Mouse (Mus musculus) spleen, adult 2 months (tissue): ENCODE measurements around the gene Slc35d2. TPM values are rescaled to one million over a fixed set of nuclear protein-coding genes. Genes with fewer than 3 reads are reported as not detected.
A peak's percentile ranks its signal among the peaks of the same experiment; 100 is the strongest.

Source experiments
- DNase-seq, 2 experiments: peaks; one replicate each; pipeline versions ENCODE4 v3.0.0 to v3.0.0-alpha.2; 2012 to 2021; ENCODE audit warnings: low spot score in 2 of 2, low read depth in 1 of 2
- H3K27ac ChIP-seq: fragments of 200-500 bp; 2 replicates; pipeline ENCODE4 v1.5.1; 2012; ENCODE audit warnings: low read length, inconsistent platforms; ENCODE audit not compliant: insufficient read depth
- H3K27me3 ChIP-seq: fragments of 200-500 bp; 2 replicates; pipeline ENCODE4 v1.6.1; 2012; ENCODE audit warnings: mild to moderate bottlenecking, moderate library complexity, low read length, inconsistent platforms; ENCODE audit not compliant: control insufficient read depth, insufficient read depth
- H3K36me3 ChIP-seq: fragments of 200-500 bp; 2 replicates; pipeline ENCODE4 v1.6.1; 2012; ENCODE audit warnings: mild to moderate bottlenecking, low read length, inconsistent platforms; ENCODE audit not compliant: control insufficient read depth, insufficient read depth
- H3K4me1 ChIP-seq: fragments of 200-500 bp; 2 replicates; pipeline ENCODE4 v1.6.1; 2011; ENCODE audit warnings: inconsistent platforms; ENCODE audit not compliant: control insufficient read depth, insufficient read depth, insufficient read length
- H3K4me3 ChIP-seq: fragments of 200-500 bp; 2 replicates; pipeline ENCODE4 v1.5.1; 2011; ENCODE audit warnings: mild to moderate bottlenecking, inconsistent platforms; ENCODE audit not compliant: insufficient read depth, insufficient read length; ENCODE audit errors: extremely low read depth
- CTCF ChIP-seq: fragments of 200-500 bp; IDR thresholded peaks from 2 replicates; pipeline ENCODE4 v1.5.1; 2011; ENCODE audit warnings: mild to moderate bottlenecking, inconsistent platforms; ENCODE audit not compliant: insufficient read depth, insufficient read length, insufficient replicate concordance; ENCODE audit errors: extremely low read depth
- POLR2A ChIP-seq: fragments of 200-500 bp; IDR thresholded peaks from 2 replicates; pipeline ENCODE4 v1.6.1; 2011; ENCODE audit warnings: low read depth, low read length, inconsistent platforms
- WGBS: fragments of 180-500 bp; shearing (Covaris S2); methylation state at CpG from one replicate; pipeline ENCODE4 v1.1.7; 2018; 5-methylcytosine and 5-hydroxymethylcytosine counted together
- polyA plus RNA-seq: library from polyadenylated mRNA; depleted of rRNA; stranded (reverse); fragments of >200 nt; gene quantifications from 2 replicates; pipeline ENCODE4 v1.2.3, GENCODE M21; 2012

The Slc35d2 gene
- polyA plus RNA-seq, 1 experiment = 4.5 TPM

- TF ChIP-seq CTCF (no peak), POLR2A (no peak)
Observed at GRCm38 (mm10) chr13:64156966-64157365, 27.8 kb upstream of the Slc35d2 start.

GRCm38 (mm10) chr13:64155171-64155571 is 26.0 kb upstream of the Slc35d2 start:
- Histone ChIP-seq H3K27ac (no peak overlapping the region), H3K4me1 (no peaks in the 10 kb centered on the region; the same call in 1 of the 2 replicates), H3K4me3 (no peak overlapping the region), H3K27me3 (no peaks in the 10 kb centered on the region), H3K36me3 (no peaks in the 10 kb centered on the region)
- WGBS = 66% methylated on average over 1 of the region's 1 CpGs
- no peak for TF ChIP-seq CTCF
- no peak for DNase-seq

More at GRCm38 (mm10) chr13:64156966-64157365, 27.8 kb upstream of the Slc35d2 start:
- H3K36me3 ChIP-seq = no peaks in the 10 kb centered on the region
- H3K4me1 ChIP-seq = peaks cover 4% of the 10 kb centered on the region
- DNase-seq = no peak
- no peak overlapping the region for H3K27ac ChIP-seq
- H3K27me3 ChIP-seq = no peaks in the 10 kb centered on the region
- H3K4me3 ChIP-seq = no peak overlapping the region

GRCm38 (mm10) chr13:64154651-64155050 is 25.5 kb upstream of the Slc35d2 start:
- DNase-seq = no peak
- Histone ChIP-seq H3K27me3 (no peaks in the 10 kb centered on the region), H3K4me3 (no peak overlapping the region), H3K4me1 (no peaks in the 10 kb centered on the region; the same call in 1 of the 2 replicates), H3K36me3 (no peaks in the 10 kb centered on the region), H3K27ac (no peak overlapping the region)
- WGBS = 78% methylated on average over 2 of the region's 2 CpGs
- TF ChIP-seq POLR2A = no peak
- no peak for TF ChIP-seq CTCF

DNA sequence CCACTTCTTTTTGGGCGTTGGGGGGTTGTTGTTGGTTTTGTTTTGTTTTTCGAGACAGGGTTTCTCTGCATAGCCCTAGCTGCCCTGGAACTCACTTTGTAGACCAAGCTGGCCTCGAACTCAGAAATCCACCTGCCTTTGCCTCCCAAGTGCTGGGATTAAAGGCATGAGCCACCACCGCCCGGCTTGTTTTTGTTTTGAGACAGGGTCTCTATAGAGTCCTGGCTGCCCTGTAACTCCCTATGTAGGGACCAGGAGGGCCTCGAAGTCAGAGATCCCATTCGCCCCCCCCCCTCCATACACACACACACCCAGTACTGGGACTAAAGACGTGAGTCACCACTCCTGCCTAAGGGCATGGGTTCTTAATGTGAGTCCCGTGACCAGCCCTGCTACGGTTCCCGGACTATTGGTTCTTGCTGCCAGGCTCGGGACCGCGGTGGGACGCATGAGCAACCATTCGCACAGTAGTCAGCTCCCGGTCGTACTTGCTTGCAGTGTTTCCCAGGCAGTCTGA is 24.6 kb upstream of the Slc35d2 start:
- peak overlapping the region; percentile 96 for H3K4me3 ChIP-seq
- peak overlapping the region; percentile 25; the same call in 1 of the 2 replicates for H3K27ac ChIP-seq
- TF ChIP-seq POLR2A (no peak), CTCF (no peak)
- H3K36me3 ChIP-seq = no peaks in the 10 kb centered on the region
- peak in 1 of 2 experiments; percentile 35 for DNase-seq
- no peaks in the 10 kb centered on the region for H3K27me3 ChIP-seq
- H3K4me1 ChIP-seq = no peaks in the 10 kb centered on the region; the same call in 1 of the 2 replicates
- 2% methylated on average over 18 of the region's 18 CpGs for WGBS

DNA sequence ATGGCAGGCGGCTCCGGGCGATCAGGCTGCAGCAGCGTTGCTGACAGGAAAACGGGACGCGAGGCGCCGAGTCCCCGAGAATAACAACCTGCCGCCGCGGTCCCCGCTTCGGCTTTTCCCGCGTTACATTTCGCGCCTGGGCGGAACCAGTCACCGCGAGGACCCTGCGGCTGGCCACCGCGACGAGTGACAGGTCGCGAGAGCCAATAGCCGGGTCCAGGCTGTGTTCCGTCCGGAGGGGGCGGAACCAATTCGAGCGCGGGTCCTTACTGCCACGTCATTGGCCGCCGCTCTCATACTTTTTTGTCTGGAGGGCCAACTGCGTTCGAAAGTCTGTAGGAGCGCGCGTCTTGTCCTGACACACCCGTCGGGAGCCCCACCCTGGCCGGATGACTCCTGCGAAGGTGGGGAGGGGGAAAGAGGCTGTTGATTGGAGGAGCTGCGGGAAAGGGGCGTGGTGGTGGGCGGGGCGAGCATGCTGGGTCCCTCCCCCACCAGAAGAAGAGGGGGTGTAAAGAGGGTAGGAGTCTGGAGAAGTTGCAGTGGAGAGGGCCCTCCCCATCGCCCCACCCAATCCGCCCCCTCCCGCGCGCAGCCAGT is 24.0 kb upstream of the Slc35d2 start, which contains the start of gene Zfp367:
Gene Zfp367, minus strand, starts transcription at position 120 of the 600 bp plus-strand sequence.
- no peaks in the 10 kb centered on the region; the same call in 1 of the 2 replicates for H3K4me1 ChIP-seq
- TF ChIP-seq POLR2A (no peak), CTCF (no peak)
- peak within 1 kb of the TSS; percentile 96 for H3K4me3 ChIP-seq
- H3K27ac ChIP-seq = peak within 1 kb of the TSS; percentile 75
- DNase-seq = peak; percentile 97 to 98
- no peaks in the 10 kb centered on the region for H3K36me3 ChIP-seq
- WGBS = under 1% methylated on average over 54 of the region's 56 CpGs
- no peaks in the 10 kb centered on the region for H3K27me3 ChIP-seq

DNA sequence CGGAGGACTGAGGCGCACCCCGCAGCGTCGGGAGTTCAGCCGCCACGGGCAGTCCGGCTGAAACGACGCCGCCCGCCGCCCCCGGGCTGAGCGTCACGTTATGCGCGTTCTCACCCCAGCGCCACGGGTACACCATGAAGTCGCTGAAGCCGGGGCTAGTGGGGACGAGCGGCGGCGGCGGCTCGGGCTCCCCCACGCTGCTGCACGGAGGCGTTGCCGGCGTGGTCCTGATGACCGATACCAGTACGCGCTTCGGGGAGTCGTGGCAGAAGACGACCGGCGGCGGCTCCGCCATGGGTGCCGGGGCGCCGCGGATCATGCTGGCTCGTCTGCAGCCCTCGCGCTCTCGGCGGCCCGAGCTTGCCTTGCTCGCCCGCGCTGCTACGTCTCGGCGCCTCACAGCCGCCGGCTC is 23.5 kb upstream of the Slc35d2 start:
- H3K27ac ChIP-seq = peak overlapping the region; percentile 60
- H3K4me3 ChIP-seq = peak overlapping the region; percentile 96
- no peaks in the 10 kb centered on the region; the same call in 1 of the 2 replicates for H3K4me1 ChIP-seq
- no peak for TF ChIP-seq POLR2A
- no peak for TF ChIP-seq CTCF
- H3K27me3 ChIP-seq = no peaks in the 10 kb centered on the region
- DNase-seq = peak in 1 of 2 experiments; percentile 35
- no peaks in the 10 kb centered on the region for H3K36me3 ChIP-seq
- WGBS = under 1% methylated on average over 60 of the region's 61 CpGs

DNA sequence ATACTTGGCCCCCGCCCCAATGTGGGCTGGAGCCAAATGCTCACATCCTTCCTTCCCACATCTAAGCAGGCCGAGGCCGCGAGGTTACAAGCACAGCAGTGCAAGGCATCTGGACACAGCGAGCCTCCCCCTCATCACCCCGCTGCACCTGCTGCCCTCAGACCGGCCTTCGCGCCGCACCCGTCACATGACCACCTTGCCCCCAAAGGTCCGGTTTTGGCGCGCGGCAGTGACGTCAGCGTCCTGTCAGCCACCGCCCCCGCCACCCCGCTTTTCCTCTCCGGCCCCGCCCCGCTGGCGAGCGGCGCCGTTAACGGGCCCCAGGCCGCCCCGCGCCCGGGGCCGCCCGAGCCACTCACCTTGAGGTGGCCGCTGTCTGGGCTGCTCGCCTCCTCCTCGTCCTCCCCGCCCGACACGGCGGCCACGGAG is 23.1 kb upstream of the Slc35d2 start:
- TF ChIP-seq POLR2A = peak; percentile 44; the same call in 1 of the 2 replicates
- TF ChIP-seq CTCF = no peak
- H3K36me3 ChIP-seq = no peaks in the 10 kb centered on the region
- H3K27me3 ChIP-seq = no peaks in the 10 kb centered on the region
- peak overlapping the region; percentile 75 for H3K27ac ChIP-seq
- H3K4me3 ChIP-seq = peak overlapping the region; percentile 96
- H3K4me1 ChIP-seq = no peaks in the 10 kb centered on the region; the same call in 1 of the 2 replicates
- WGBS = under 1% methylated on average over 42 of the region's 42 CpGs
- peak; percentile 52 to 86 for DNase-seq
